Mouse (Mus musculus) liver, embryonic 16.5 days (tissue): Measurements from ENCODE around the gene Vps41. TPM values are rescaled to one million over a fixed set of nuclear protein-coding genes. Genes with fewer than 3 reads are reported as not detected.

Experiments
- ATAC-seq: fragments of 200-750 bp; cut with Nextera tagmentation; 2 replicates; pipeline ENCODE4 v1.8.0; 2017; ENCODE audit warnings: low read depth, mild to moderate bottlenecking, moderate number of reproducible peaks, moderate library complexity
- H3K27ac ChIP-seq: fragments of 300-500 bp; sonication (generic); 2 replicates; pipeline ENCODE4 v1.5.1; 2014; ENCODE audit warnings: mild to moderate bottlenecking, low read length
- H3K27me3 ChIP-seq: fragments of 300-500 bp; sonication (generic); 2 replicates; pipeline ENCODE4 v1.6.1; 2014; ENCODE audit warnings: low read depth, low read length, mixed read lengths; ENCODE audit not compliant: control insufficient read depth, insufficient read depth
- H3K36me3 ChIP-seq: fragments of 300-500 bp; sonication (generic); 2 replicates; pipeline ENCODE4 v1.6.1; 2014; ENCODE audit warnings: mild to moderate bottlenecking; ENCODE audit not compliant: control insufficient read depth, insufficient read depth
- H3K4me1 ChIP-seq: fragments of 300-500 bp; sonication (generic); 2 replicates; pipeline ENCODE4 v1.6.1; 2014; ENCODE audit warnings: low read depth, low read length, mixed read lengths; ENCODE audit not compliant: control insufficient read depth
- H3K4me2 ChIP-seq: fragments of 300-500 bp; sonication (generic); 2 replicates; pipeline ENCODE4 v1.6.1; 2014; ENCODE audit warnings: low read depth, low read length, mixed read lengths
- H3K4me3 ChIP-seq: fragments of 300-500 bp; sonication (generic); 2 replicates; pipeline ENCODE4 v1.5.1; 2014; ENCODE audit warnings: low read depth, mild to moderate bottlenecking, low read length
- H3K9ac ChIP-seq: fragments of 300-500 bp; sonication (generic); 2 replicates; pipeline ENCODE4 v1.6.1; 2014; ENCODE audit warnings: low read depth, low read length
- H3K9me3 ChIP-seq: fragments of 300-500 bp; sonication (generic); replicated peaks from 2 replicates; pipeline ENCODE4 v1.6.1; 2016; ENCODE audit warnings: low read length; ENCODE audit not compliant: control insufficient read depth
- WGBS: fragments of 180-500 bp; shearing (Covaris S2); extraction: QIAGEN DNeasy Blood & Tissue Kit; methylation state at CpG from one replicate; pipeline ENCODE4 v1.1.7; 2014; ENCODE audit not compliant: insufficient replicate concordance; 5-methylcytosine and 5-hydroxymethylcytosine counted together
- polyA plus RNA-seq: library from polyadenylated mRNA; unstranded; fragments of >200 nt; fragmentation: Nextera tagmentation; extraction: Ambion mirVana; gene quantifications from 2 replicates; pipeline ENCODE4 v1.2.1, GENCODE M21; 2015

The Vps41 gene
- polyA plus RNA-seq, 1 experiment from 2014 or later: 20.4 TPM

- Histone ChIP-seq H3K4me3 (no peak overlapping the region), H3K36me3 (no peaks in the 10 kb centered on the region), H3K9ac (no peak overlapping the region), H3K4me2 (no peak overlapping the region), H3K27ac (no peak overlapping the region), H3K4me1 (no peaks in the 10 kb centered on the region), H3K27me3 (no peaks in the 10 kb centered on the region), H3K9me3 (no peaks in the 10 kb centered on the region)
- WGBS: 59% methylated on average over 2 of the region's 2 CpGs
- no peak for ATAC-seq
Measured at GRCm38 (mm10) chr13:18788689-18789088, 71.6 kb downstream of the Vps41 start.

GRCm38 (mm10) chr13:18789662-18790061 is 72.6 kb downstream of the Vps41 start:
- no peaks in the 10 kb centered on the region for H3K36me3 ChIP-seq
- H3K4me1 ChIP-seq: no peaks in the 10 kb centered on the region
- H3K27me3 ChIP-seq: no peaks in the 10 kb centered on the region
- WGBS: 76% methylated on average over 4 of the region's 4 CpGs
- H3K9ac ChIP-seq: no peak overlapping the region
- H3K27ac ChIP-seq: no peak overlapping the region
- no peak for ATAC-seq
- no peaks in the 10 kb centered on the region for H3K9me3 ChIP-seq
- H3K4me2 ChIP-seq: no peak overlapping the region
- H3K4me3 ChIP-seq: no peak overlapping the region

GRCm38 (mm10) chr13:18790086-18790485 is 73.0 kb downstream of the Vps41 start:
- H3K4me3 ChIP-seq: no peak overlapping the region
- WGBS: 68% methylated on average over 6 of the region's 6 CpGs

DNA sequence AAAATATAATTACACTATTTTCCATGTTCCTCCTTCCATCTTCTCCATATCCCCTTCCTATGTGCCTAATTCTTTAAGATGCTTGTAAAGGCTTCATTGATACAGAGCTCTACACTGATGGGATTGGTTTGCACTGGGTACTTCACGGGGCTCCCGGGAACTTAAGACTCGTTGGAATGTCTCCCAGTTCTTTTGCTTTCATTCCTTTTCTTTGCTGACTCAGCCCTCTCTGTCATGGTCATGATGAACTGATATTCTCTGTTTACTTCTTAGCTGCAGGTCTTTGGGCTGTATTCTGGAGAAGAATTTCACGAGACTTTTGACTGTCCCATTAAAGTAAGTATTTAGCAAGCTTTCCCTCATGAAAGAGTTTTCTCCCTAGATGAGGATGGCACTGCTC is 74.2 kb downstream of the Vps41 start:
- Histone ChIP-seq H3K4me1 (no peaks in the 10 kb centered on the region), H3K4me2 (no peak overlapping the region), H3K27me3 (no peaks in the 10 kb centered on the region), H3K4me3 (no peak overlapping the region), H3K27ac (no peak overlapping the region), H3K9me3 (no peaks in the 10 kb centered on the region), H3K9ac (no peak overlapping the region), H3K36me3 (no peaks in the 10 kb centered on the region)
- WGBS: 63% methylated on average over 4 of the region's 4 CpGs
- no peak for ATAC-seq

More at GRCm38 (mm10) chr13:18790086-18790485, 73.0 kb downstream of the Vps41 start:
- no peak overlapping the region for H3K27ac ChIP-seq
- no peak overlapping the region for H3K4me2 ChIP-seq
- no peaks in the 10 kb centered on the region for H3K36me3 ChIP-seq
- no peak for ATAC-seq
- no peaks in the 10 kb centered on the region for H3K4me1 ChIP-seq
- no peak overlapping the region for H3K9ac ChIP-seq
- H3K27me3 ChIP-seq: no peaks in the 10 kb centered on the region
- H3K9me3 ChIP-seq: no peaks in the 10 kb centered on the region

GRCm38 (mm10) chr13:18791724-18792123 is 74.6 kb downstream of the Vps41 start:
- no peaks in the 10 kb centered on the region for H3K4me1 ChIP-seq
- WGBS: 68% methylated on average over 2 of the region's 2 CpGs
- no peak for ATAC-seq
- H3K27ac ChIP-seq: no peak overlapping the region
- H3K4me2 ChIP-seq: no peak overlapping the region
- H3K36me3 ChIP-seq: no peaks in the 10 kb centered on the region
- no peak overlapping the region for H3K4me3 ChIP-seq
- no peaks in the 10 kb centered on the region for H3K9me3 ChIP-seq
- H3K9ac ChIP-seq: no peak overlapping the region
- H3K27me3 ChIP-seq: no peaks in the 10 kb centered on the region

DNA sequence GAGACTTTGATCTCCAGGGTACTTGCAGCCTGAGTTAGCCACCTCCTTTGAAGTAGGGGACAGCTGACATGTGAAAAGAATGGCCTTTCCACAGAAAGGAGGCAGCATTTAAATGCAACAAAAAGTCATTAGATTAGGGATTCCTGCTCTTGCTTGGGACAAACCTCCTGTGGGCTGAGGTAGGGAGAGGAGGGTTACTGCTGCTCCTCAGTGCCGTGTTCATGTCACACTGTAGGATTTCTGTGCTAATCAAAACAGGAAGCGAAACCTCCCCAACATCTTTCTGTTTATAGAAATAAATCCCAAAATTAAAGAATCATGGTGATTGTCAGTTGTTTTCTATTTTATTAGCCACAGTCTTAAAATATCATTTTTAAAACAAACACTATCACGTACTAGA is 77.4 kb downstream of the Vps41 start:
- Histone ChIP-seq H3K9me3 (no peaks in the 10 kb centered on the region), H3K27ac (no peak overlapping the region), H3K4me3 (no peak overlapping the region), H3K4me2 (no peak overlapping the region), H3K27me3 (no peaks in the 10 kb centered on the region), H3K4me1 (no peaks in the 10 kb centered on the region), H3K36me3 (no peaks in the 10 kb centered on the region), H3K9ac (no peak overlapping the region)
- no peak for ATAC-seq
- 71% methylated on average over 3 of the region's 3 CpGs for WGBS

DNA sequence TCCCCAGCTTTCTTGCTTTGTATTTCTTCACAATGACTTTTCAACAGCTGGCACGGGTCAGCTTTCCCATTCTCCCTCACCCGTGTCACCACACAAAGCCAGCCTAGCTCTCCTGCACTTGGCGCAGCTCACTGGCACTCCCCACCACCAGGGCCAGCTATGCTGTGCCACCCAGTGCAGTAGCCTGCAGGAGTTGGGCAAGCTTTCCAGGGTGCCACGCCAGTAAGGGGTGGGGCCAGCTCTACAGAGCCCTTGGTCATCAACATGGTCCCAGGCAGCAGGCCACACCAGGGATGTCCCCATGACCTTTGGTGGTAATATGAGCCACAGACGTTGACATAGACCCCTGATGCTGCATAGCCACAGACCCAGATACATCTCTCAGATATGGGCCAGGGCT is 80.5 kb downstream of the Vps41 start:
- no peak for ATAC-seq
- 72% methylated on average over 5 of the region's 5 CpGs for WGBS

GRCm38 (mm10) chr13:18800434-18800833 is 83.3 kb downstream of the Vps41 start:
- WGBS: 38% methylated on average over 3 of the region's 3 CpGs
- ATAC-seq: 0 out of 2 replicates have a peak, but pooled peaks have one; percentile 13
- H3K4me2 ChIP-seq: no peak overlapping the region
- no peaks in the 10 kb centered on the region for H3K36me3 ChIP-seq
- no peaks in the 10 kb centered on the region for H3K27me3 ChIP-seq
- no peak overlapping the region for H3K27ac ChIP-seq
- H3K9me3 ChIP-seq: no peaks in the 10 kb centered on the region
- H3K9ac ChIP-seq: no peak overlapping the region
- no peaks in the 10 kb centered on the region for H3K4me1 ChIP-seq
- no peak overlapping the region for H3K4me3 ChIP-seq

More for the DNA sequence above, 80.5 kb downstream of the Vps41 start:
- no peaks in the 10 kb centered on the region for H3K36me3 ChIP-seq
- no peak overlapping the region for H3K9ac ChIP-seq
- no peak overlapping the region for H3K4me2 ChIP-seq
- no peak overlapping the region for H3K27ac ChIP-seq
- no peak overlapping the region for H3K4me3 ChIP-seq
- no peaks in the 10 kb centered on the region for H3K9me3 ChIP-seq
- no peaks in the 10 kb centered on the region for H3K4me1 ChIP-seq
- no peaks in the 10 kb centered on the region for H3K27me3 ChIP-seq

GRCm38 (mm10) chr13:18809465-18809864 is 92.4 kb downstream of the Vps41 start:
- no peaks in the 10 kb centered on the region for H3K36me3 ChIP-seq
- no peak for ATAC-seq
- no peaks in the 10 kb centered on the region for H3K27me3 ChIP-seq
- 79% methylated on average over 4 of the region's 4 CpGs for WGBS
- H3K4me2 ChIP-seq: no peak overlapping the region
- H3K4me3 ChIP-seq: no peak overlapping the region
- no peaks in the 10 kb centered on the region for H3K9me3 ChIP-seq
- no peak overlapping the region for H3K9ac ChIP-seq
- no peak overlapping the region for H3K27ac ChIP-seq
- no peaks in the 10 kb centered on the region for H3K4me1 ChIP-seq
